ENCODE assay signal across 8 mouse cellular contexts in genomic region chr5:5559079-5559740, GRCm38 (mm10). TPM values are rescaled to one million over a fixed set of nuclear protein-coding genes. Genes with fewer than 3 reads are reported as not detected.
A peak's percentile ranks its signal among the peaks of the same experiment; 100 is the strongest.
DNase-seq lines count a peak whose midpoint lies in the region; ATAC-seq and TF ChIP-seq lines count a peak whose summit lies in the region.

Gene Gtpbp10, minus strand, starts transcription at chr5:5559538.

- peaks cover 17% of the 10 kb centered on the region for H3K4me1 ChIP-seq in erythroblast, embryonic 14.5 days (ENCODE audit: control insufficient read depth)
- H3K4me1 ChIP-seq in heart, embryonic 10.5 days = no peaks in the 10 kb centered on the region; the same call in 1 of the 2 replicates
- no peaks in the 10 kb centered on the region; the same call in 1 of the 2 replicates for H3K4me1 ChIP-seq in kidney, embryonic 14.5 days (ENCODE audit: control insufficient read depth, insufficient read depth, low read length)
- peaks cover 9% of the 10 kb centered on the region for H3K4me1 ChIP-seq in limb, embryonic 14.5 days (ENCODE audit: control insufficient read depth, insufficient read depth, low read length)
- H3K4me1 ChIP-seq in midbrain, embryonic 16.5 days (ENCODE audit: control insufficient read depth, insufficient read depth, low read length) = peaks cover 12% of the 10 kb centered on the region
- H3K4me1 ChIP-seq in spleen, adult 2 months (ENCODE audit: control insufficient read depth, insufficient read depth, insufficient read length) = no peaks in the 10 kb centered on the region; the same call in 1 of the 2 replicates

- WGBS in heart, embryonic 10.5 days = under 1% methylated on average over 43 of the region's 43 CpGs
- under 1% methylated on average over 43 of the region's 43 CpGs for WGBS in kidney, embryonic 14.5 days
- WGBS in limb, embryonic 14.5 days = under 1% methylated on average over 43 of the region's 43 CpGs
- WGBS in midbrain, embryonic 16.5 days = under 1% methylated on average over 43 of the region's 43 CpGs
- under 1% methylated on average over 43 of the region's 43 CpGs for WGBS in spleen, adult 2 months

- no peaks in the 10 kb centered on the region for H3K27me3 ChIP-seq in erythroblast, embryonic 14.5 days (ENCODE audit: control insufficient read depth)
- H3K27me3 ChIP-seq in heart, embryonic 10.5 days (ENCODE audit: insufficient read depth, poor library complexity, severe bottlenecking) = no peaks in the 10 kb centered on the region
- no peaks in the 10 kb centered on the region for H3K27me3 ChIP-seq in kidney, embryonic 14.5 days (ENCODE audit: control insufficient read depth, insufficient read depth, low read length)
- H3K27me3 ChIP-seq in limb, embryonic 14.5 days (ENCODE audit: control insufficient read depth, insufficient read depth, low read length) = no peaks in the 10 kb centered on the region
- H3K27me3 ChIP-seq in midbrain, embryonic 16.5 days (ENCODE audit: control insufficient read depth, insufficient read depth, low read depth, low read length) = no peaks in the 10 kb centered on the region
- no peaks in the 10 kb centered on the region for H3K27me3 ChIP-seq in spleen, adult 2 months (ENCODE audit: control insufficient read depth, insufficient read depth, low read length)

- DNase-seq in B cell, adult 2 months = peak; percentile 96
- peak; percentile 79 for DNase-seq in brain, embryonic 18.5 days (ENCODE audit: low read depth, low spot score)
- peak; percentile 96 for DNase-seq in heart, embryonic 10.5 days (ENCODE audit: low spot score)
- DNase-seq in limb, embryonic 14.5 days (ENCODE audit: low spot score) = peak; percentile 91
- peak; percentile 78 to 83 for DNase-seq in spleen, adult 2 months (ENCODE audit: low read depth in 1 of 2, low spot score in 2 of 2)

- H3K27ac ChIP-seq in heart, embryonic 10.5 days = peak within 1 kb of the TSS; percentile 95
- H3K27ac ChIP-seq in kidney, embryonic 14.5 days (ENCODE audit: low read depth, low read length) = peak within 1 kb of the TSS; percentile 56; the same call in 1 of the 2 replicates
- peak within 1 kb of the TSS; percentile 77 for H3K27ac ChIP-seq in limb, embryonic 14.5 days (replicated peaks; ENCODE audit: low read depth, low read length)
- H3K27ac ChIP-seq in midbrain, embryonic 16.5 days (ENCODE audit: low read length) = peak within 1 kb of the TSS; percentile 79
- H3K27ac ChIP-seq in spleen, adult 2 months (ENCODE audit: insufficient read depth, low read length) = peak within 1 kb of the TSS; percentile 1; the same call in 1 of the 2 replicates

- H3K9ac ChIP-seq in kidney, embryonic 14.5 days (ENCODE audit: low read depth, low read length) = peak within 1 kb of the TSS; percentile 74
- H3K9ac ChIP-seq in limb, embryonic 14.5 days (ENCODE audit: low read depth, low read length, severe bottlenecking) = peak within 1 kb of the TSS; percentile 88
- peak within 1 kb of the TSS; percentile 76 for H3K9ac ChIP-seq in midbrain, embryonic 16.5 days (ENCODE audit: low read depth, low read length)

- H3K4me3 ChIP-seq in erythroblast, embryonic 14.5 days (replicated peaks) = peak within 1 kb of the TSS; percentile 83
- H3K4me3 ChIP-seq in heart, embryonic 10.5 days = peak within 1 kb of the TSS; percentile 81
- H3K4me3 ChIP-seq in kidney, embryonic 14.5 days (ENCODE audit: low read length) = peak within 1 kb of the TSS; percentile 77
- H3K4me3 ChIP-seq in limb, embryonic 14.5 days (replicated peaks; ENCODE audit: low read length) = peak within 1 kb of the TSS; percentile 70
- H3K4me3 ChIP-seq in midbrain, embryonic 16.5 days (ENCODE audit: low read depth, low read length) = peak within 1 kb of the TSS; percentile 79
- H3K4me3 ChIP-seq in spleen, adult 2 months (ENCODE audit: extremely low read depth, insufficient read depth, insufficient read length) = peak within 1 kb of the TSS; percentile 71

- H3K4me2 ChIP-seq in kidney, embryonic 14.5 days (replicated peaks; ENCODE audit: low read depth, low read length) = peak within 1 kb of the TSS; percentile 66
- H3K4me2 ChIP-seq in limb, embryonic 14.5 days (replicated peaks; ENCODE audit: low read depth, low read length, severe bottlenecking) = peak within 1 kb of the TSS; percentile 59
- H3K4me2 ChIP-seq in midbrain, embryonic 16.5 days (ENCODE audit: low read length) = peak within 1 kb of the TSS; percentile 73

- ATAC-seq in kidney, embryonic 14.5 days (ENCODE audit: low FRiP score, low TSS enrichment) = peak; percentile 99
- ATAC-seq in limb, embryonic 14.5 days (ENCODE audit: low FRiP score, low read depth) = peak; percentile 99
- ATAC-seq in midbrain, embryonic 16.5 days = peak; percentile 99

- H3K36me3 ChIP-seq in erythroblast, embryonic 14.5 days (ENCODE audit: control insufficient read depth) = peaks cover 10% of the 10 kb centered on the region
- peaks cover 15% of the 10 kb centered on the region for H3K36me3 ChIP-seq in heart, embryonic 10.5 days
- peaks cover 13% of the 10 kb centered on the region for H3K36me3 ChIP-seq in kidney, embryonic 14.5 days (ENCODE audit: control insufficient read depth, insufficient read depth, low read length)
- peaks cover 9% of the 10 kb centered on the region; the same call in 1 of the 2 replicates for H3K36me3 ChIP-seq in limb, embryonic 14.5 days (ENCODE audit: control insufficient read depth, insufficient read depth, low read length)
- H3K36me3 ChIP-seq in midbrain, embryonic 16.5 days (ENCODE audit: control insufficient read depth, insufficient read depth, low read length) = peaks cover 6% of the 10 kb centered on the region
- H3K36me3 ChIP-seq in spleen, adult 2 months (ENCODE audit: control insufficient read depth, insufficient read depth, low read length) = peaks cover 1% of the 10 kb centered on the region; the same call in 1 of the 2 replicates

- peak; percentile 84; the same call in 1 of the 2 replicates for TF ChIP-seq POLR2A in limb, embryonic 14.5 days (IDR thresholded peaks at IDR 0.05; ENCODE audit: borderline replicate concordance, extremely low read depth, insufficient read depth, insufficient read length)
- peak; percentile 15 for TF ChIP-seq POLR2A in spleen, adult 2 months (IDR thresholded peaks at IDR 0.05; ENCODE audit: low read depth, low read length)

- TF ChIP-seq CTCF in spleen, adult 2 months (IDR thresholded peaks at IDR 0.05; ENCODE audit: extremely low read depth, insufficient read depth, insufficient read length, insufficient replicate concordance) = no peak

- H3K9me3 ChIP-seq in erythroblast, embryonic 14.5 days (ENCODE audit: control insufficient read depth, low read length) = peaks cover 4% of the 10 kb centered on the region
- no peaks in the 10 kb centered on the region for H3K9me3 ChIP-seq in heart, embryonic 10.5 days
- no peaks in the 10 kb centered on the region for H3K9me3 ChIP-seq in kidney, embryonic 14.5 days (ENCODE audit: control insufficient read depth, low read length)
- no peaks in the 10 kb centered on the region for H3K9me3 ChIP-seq in limb, embryonic 14.5 days (ENCODE audit: control insufficient read depth, low read length)
- H3K9me3 ChIP-seq in midbrain, embryonic 16.5 days (replicated peaks; ENCODE audit: control insufficient read depth, low read length, poor library complexity, severe bottlenecking) = no peaks in the 10 kb centered on the region

RNA-seq across cellular contexts. Expression of gene Gtpbp10, which starts in this region (rescaled TPM):
- polyA plus RNA-seq in erythroblast, embryonic 14.5 days (2012) = 0.02 and 0.03 TPM in 2 replicates
- polyA plus RNA-seq in heart, embryonic 10.5 days (2016; fragmentation: Nextera tagmentation; extraction: Ambion mirVana) = 22.9 and 27.1 TPM in 2 replicates
- 35.5 and 39.7 TPM in 2 replicates for polyA plus RNA-seq in kidney, embryonic 14.5 days (2014; fragmentation: Nextera tagmentation; extraction: Ambion mirVana)
- polyA plus RNA-seq in limb, embryonic 14.5 days (2012; rRNA removed) = 17.5 and 19.2 TPM in 2 replicates
- polyA plus RNA-seq in limb, embryonic 14.5 days (2014; fragmentation: Nextera tagmentation; extraction: Ambion mirVana) = 24.8 and 24.9 TPM in 2 replicates
- polyA plus RNA-seq in midbrain, embryonic 16.5 days (2015; fragmentation: Nextera tagmentation; extraction: Ambion mirVana) = 17.5 and 20.8 TPM in 2 replicates
- polyA plus RNA-seq in spleen, adult 2 months (2012; rRNA removed) = 1.0 and 1.1 TPM in 2 replicates

Comparison
In these comparisons a context has a peak if more than half of its experiments do, and no peak if none do; other contexts are left out.
1. Peak in every context shown above with its lines: DNase-seq, ATAC-seq, H3K4me3 ChIP-seq and H3K27ac ChIP-seq.
2. H3K27ac ChIP-seq: peak in every context shown above with its lines; median percentile 95 in heart, embryonic 10.5 days; 79 in midbrain, embryonic 16.5 days; 77 in limb, embryonic 14.5 days; 56 in kidney, embryonic 14.5 days; 1 in spleen, adult 2 months.